Mouse (Mus musculus) stomach, postnatal 0 days (tissue): ENCODE data around the gene Krtap9-3. TPM values are rescaled to one million over a fixed set of nuclear protein-coding genes. Genes with fewer than 3 reads are reported as not detected.

Source experiments
- ATAC-seq: fragments of 200-750 bp; cut with Nextera tagmentation; 2 replicates; pipeline ENCODE4 v1.8.0; 2017; ENCODE audit not compliant: low FRiP score, low TSS enrichment
- DNase-seq: peaks from one replicate; pipeline ENCODE4 v3.0.0-alpha.2; 2016; ENCODE audit warnings: low spot score
- H3K27ac ChIP-seq: fragments of 300-500 bp; sonication (generic); replicated peaks from 2 replicates; pipeline ENCODE4 v1.5.1; 2014; ENCODE audit warnings: mild to moderate bottlenecking, control low read depth
- H3K27me3 ChIP-seq: fragments of 300-500 bp; sonication (generic); 2 replicates; pipeline ENCODE4 v1.6.1; 2014; ENCODE audit warnings: low read length; ENCODE audit not compliant: control insufficient read depth, insufficient read depth
- H3K36me3 ChIP-seq: fragments of 300-500 bp; sonication (generic); 2 replicates; pipeline ENCODE4 v1.6.1; 2014; ENCODE audit warnings: low read length, mixed read lengths; ENCODE audit not compliant: control insufficient read depth, insufficient read depth
- H3K4me1 ChIP-seq: fragments of 300-500 bp; sonication (generic); replicated peaks from 2 replicates; pipeline ENCODE4 v1.6.1; 2014; ENCODE audit warnings: antibody characterized with exemption; ENCODE audit not compliant: control insufficient read depth, insufficient read depth
- H3K4me2 ChIP-seq: fragments of 300-500 bp; sonication (generic); replicated peaks from 2 replicates; pipeline ENCODE4 v1.6.1; 2014; ENCODE audit warnings: low read depth, mild to moderate bottlenecking, control low read depth, moderate library complexity
- H3K4me3 ChIP-seq: fragments of 300-500 bp; sonication (generic); 2 replicates; pipeline ENCODE4 v1.5.1; 2014; ENCODE audit warnings: low read depth, low read length, control low read depth
- H3K9ac ChIP-seq: fragments of 300-500 bp; sonication (generic); 2 replicates; pipeline ENCODE4 v1.6.1; 2014; ENCODE audit warnings: mild to moderate bottlenecking, low read length, control low read depth, mixed read lengths
- H3K9me3 ChIP-seq: fragments of 300-500 bp; sonication (generic); 2 replicates; pipeline ENCODE4 v1.6.1; 2016; ENCODE audit warnings: low read length; ENCODE audit not compliant: control insufficient read depth
- CTCF ChIP-seq: IDR thresholded peaks from 2 replicates; pipeline ENCODE4 v1.5.1; 2016; ENCODE audit warnings: antibody characterized with exemption, low read depth, mild to moderate bottlenecking, moderate library complexity
- EP300 ChIP-seq: optimal IDR thresholded peaks from 2 replicates; pipeline ENCODE3; 2016; ENCODE audit warnings: antibody characterized with exemption
- WGBS: fragments of 180-500 bp; shearing (Covaris S2); extraction: QIAGEN DNeasy Blood & Tissue Kit; methylation state at CpG from one replicate; pipeline ENCODE4 v1.1.7; 2014; 5-methylcytosine and 5-hydroxymethylcytosine counted together
- polyA plus RNA-seq: library from polyadenylated mRNA; unstranded; fragments of >200 nt; fragmentation: Nextera tagmentation; extraction: Ambion mirVana; gene quantifications from 2 replicates; pipeline ENCODE4 v1.2.1, GENCODE M21; 2015

The Krtap9-3 gene
- polyA plus RNA-seq, 1 experiment from 2014 or later, result not detected

DNA sequence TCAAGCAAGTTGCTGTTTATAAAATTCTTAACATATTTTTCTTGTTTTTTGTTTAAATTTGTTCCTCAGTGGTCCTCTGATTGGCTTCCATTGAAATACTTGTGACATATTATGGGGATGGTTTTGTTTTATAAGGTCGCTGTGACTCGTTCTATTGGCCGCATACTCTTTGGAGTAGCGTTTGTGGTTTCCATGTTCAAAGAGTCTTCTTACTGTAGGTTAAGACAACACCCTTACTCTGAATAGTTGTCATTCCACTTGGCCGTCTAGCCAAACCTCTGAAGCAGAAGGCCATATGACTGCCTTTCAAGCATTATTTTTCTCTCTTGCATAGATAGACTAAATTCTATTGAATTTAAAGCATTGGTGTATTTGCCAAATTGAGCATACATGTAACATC is 16.9 kb downstream of the Krtap9-3 start:
- WGBS, result 86% methylated on average over 5 of the region's 5 CpGs
- ATAC-seq, result no peak
- Histone ChIP-seq H3K4me3 (no peak overlapping the region), H3K9me3 (no peaks in the 10 kb centered on the region), H3K27me3 (no peaks in the 10 kb centered on the region), H3K4me2 (no peak overlapping the region), H3K36me3 (no peaks in the 10 kb centered on the region), H3K4me1 (no peaks in the 10 kb centered on the region), H3K27ac (no peak overlapping the region), H3K9ac (no peak overlapping the region)
- DNase-seq, result no peak
- TF ChIP-seq EP300 (no peak), CTCF (no peak)

DNA sequence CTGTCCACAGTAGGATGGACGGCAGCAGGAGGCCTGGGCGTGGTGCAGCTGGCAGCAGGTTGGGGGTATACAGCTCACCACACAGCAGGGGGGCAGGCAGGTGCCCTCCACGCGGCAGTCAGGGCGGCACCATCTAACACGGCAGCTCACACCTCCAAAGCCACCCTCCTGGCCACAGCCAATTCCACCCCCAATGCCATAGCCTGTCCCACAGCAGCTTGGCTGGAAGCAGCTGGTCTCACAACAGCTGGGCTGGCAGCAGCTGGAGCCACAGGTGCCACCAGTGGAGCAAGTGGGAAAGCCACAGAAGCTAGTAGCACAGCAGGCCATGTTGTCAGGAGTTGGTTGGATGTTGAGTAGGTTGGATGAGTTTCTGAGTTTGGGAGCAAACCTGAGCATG is 17.3 kb downstream of the Krtap9-3 start, which contains the start of gene Krtap1-5:
Krtap1-5 (minus strand) TSS at position 381 of the 400 bp plus-strand sequence.
- no peak for ATAC-seq
- WGBS, result 83% methylated on average over 6 of the region's 6 CpGs
- H3K9me3 ChIP-seq, result no peaks in the 10 kb centered on the region

DNA sequence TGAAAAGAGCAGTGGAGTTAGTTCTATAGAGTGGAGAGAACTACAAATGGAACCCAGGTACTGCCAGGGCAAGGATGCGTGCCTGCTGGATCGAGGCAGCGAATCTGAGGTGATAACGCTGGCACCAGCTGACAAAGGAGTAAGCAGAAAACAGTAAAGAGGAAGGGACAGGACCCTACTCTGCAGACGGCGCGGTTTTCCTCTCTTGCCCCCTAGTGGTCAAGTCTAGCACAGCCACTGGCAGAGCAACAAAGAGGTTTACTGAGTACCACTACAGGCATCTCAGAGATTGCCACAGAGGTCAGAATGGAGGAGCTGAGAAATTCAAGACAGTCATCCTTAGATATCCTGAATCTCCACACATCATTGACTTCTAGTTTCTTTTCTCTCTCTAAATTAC is 23.8 kb downstream of the Krtap9-3 start:
- Histone ChIP-seq H3K9ac (no peak overlapping the region), H3K4me2 (peak overlapping the region; percentile 38), H3K27me3 (no peaks in the 10 kb centered on the region), H3K4me1 (no peaks in the 10 kb centered on the region), H3K9me3 (no peaks in the 10 kb centered on the region), H3K4me3 (no peak overlapping the region), H3K27ac (no peak overlapping the region), H3K36me3 (no peaks in the 10 kb centered on the region)
- DNase-seq (peak; percentile 80), ATAC-seq (peak; percentile 68; the same call in 1 of the 2 replicates)
- WGBS, result 2% methylated on average over 7 of the region's 7 CpGs
- TF ChIP-seq CTCF (peak; percentile 95), EP300 (no peak)

More for the DNA sequence above, 17.3 kb downstream of the Krtap9-3 start, which contains the start of gene Krtap1-5:
- Histone ChIP-seq H3K4me3 (no peak within 1 kb of the TSS), H3K4me2 (no peak within 1 kb of the TSS), H3K36me3 (no peaks in the 10 kb centered on the region), H3K27ac (no peak within 1 kb of the TSS), H3K4me1 (no peaks in the 10 kb centered on the region), H3K9ac (no peak within 1 kb of the TSS), H3K27me3 (no peaks in the 10 kb centered on the region)
- TF ChIP-seq CTCF, result no peak
- TF ChIP-seq EP300, result no peak
- no peak for DNase-seq

DNA sequence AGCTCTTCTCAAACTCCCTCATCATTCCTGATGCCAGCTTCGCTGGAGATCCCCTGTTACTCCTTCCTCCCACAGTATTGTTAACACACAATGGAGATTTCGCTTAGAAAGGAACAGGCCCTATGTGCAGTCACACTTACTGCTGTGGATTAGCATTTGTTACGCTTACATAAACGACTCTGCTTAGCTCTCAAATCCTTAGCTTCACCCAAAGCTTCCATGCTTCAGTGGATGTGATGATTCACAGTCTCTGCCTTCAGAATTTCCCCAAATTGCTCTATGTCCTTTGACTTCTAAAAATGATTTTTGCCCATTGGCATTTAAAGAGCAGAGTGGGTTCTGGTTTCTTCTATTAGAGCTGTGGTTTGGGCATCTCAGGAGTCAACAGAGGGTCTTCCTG is 24.7 kb downstream of the Krtap9-3 start:
- no peak for ATAC-seq
- H3K27ac ChIP-seq, result no peak overlapping the region
- no peak overlapping the region for H3K9ac ChIP-seq
- no peaks in the 10 kb centered on the region for H3K36me3 ChIP-seq
- TF ChIP-seq EP300 (no peak), CTCF (no peak)
- 55% methylated on average over 4 of the region's 4 CpGs for WGBS
- no peak overlapping the region for H3K4me3 ChIP-seq
- no peaks in the 10 kb centered on the region for H3K4me1 ChIP-seq
- no peaks in the 10 kb centered on the region for H3K9me3 ChIP-seq
- no peaks in the 10 kb centered on the region for H3K27me3 ChIP-seq
- no peak for DNase-seq
- no peak overlapping the region for H3K4me2 ChIP-seq

DNA sequence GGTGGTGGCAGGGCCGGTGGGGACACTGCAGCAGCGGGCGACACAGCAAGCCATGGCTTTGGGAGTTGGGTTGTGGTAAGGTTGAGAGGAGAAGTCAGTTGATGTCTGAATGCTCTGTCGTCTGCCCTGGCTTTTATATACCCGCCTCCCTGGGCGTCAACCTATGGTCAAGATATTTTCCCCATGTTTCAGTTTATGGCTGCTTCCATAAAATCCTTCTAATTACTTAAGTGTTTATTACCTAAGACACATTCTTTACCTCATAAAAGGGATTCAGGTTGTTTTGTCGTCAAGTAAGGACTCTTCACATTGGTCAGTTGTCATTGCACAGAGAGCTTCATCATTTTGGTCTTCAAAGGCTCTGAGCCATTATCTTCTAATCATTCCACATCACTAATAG is 31.4 kb downstream of the Krtap9-3 start, which contains the start of gene Krtap3-1:
Krtap3-1 (minus strand) TSS at position 101 of the 400 bp plus-strand sequence.
- no peaks in the 10 kb centered on the region for H3K36me3 ChIP-seq
- ATAC-seq, result no peak
- H3K9me3 ChIP-seq, result no peaks in the 10 kb centered on the region
- no peaks in the 10 kb centered on the region for H3K4me1 ChIP-seq
- no peak within 1 kb of the TSS for H3K4me3 ChIP-seq
- no peak for DNase-seq
- no peak within 1 kb of the TSS for H3K9ac ChIP-seq
- no peak within 1 kb of the TSS for H3K4me2 ChIP-seq
- 91% methylated on average over 7 of the region's 7 CpGs for WGBS
- H3K27me3 ChIP-seq, result no peaks in the 10 kb centered on the region
- no peak within 1 kb of the TSS for H3K27ac ChIP-seq
- no peak for TF ChIP-seq CTCF
- TF ChIP-seq EP300, result no peak

DNA sequence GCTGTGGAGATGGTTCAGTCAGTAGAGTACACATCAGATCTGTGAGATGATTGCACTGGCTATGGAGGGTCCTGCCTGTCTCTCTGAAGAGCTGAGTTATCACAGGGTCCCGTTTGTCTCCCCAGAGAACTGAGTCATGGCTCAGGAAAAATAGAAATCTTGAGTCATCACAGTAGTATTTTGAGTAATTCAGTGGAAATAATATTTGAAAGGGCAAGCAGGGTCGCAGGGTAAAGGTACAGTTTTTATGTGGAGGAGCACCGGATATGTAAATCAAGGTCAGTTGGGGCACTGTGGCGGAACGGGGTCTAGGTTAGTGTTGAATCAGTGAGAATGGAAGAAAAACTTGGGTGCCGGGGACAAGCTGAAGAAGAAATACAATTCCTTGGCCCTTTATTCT is 35.3 kb downstream of the Krtap9-3 start:
- TF ChIP-seq CTCF (no peak), EP300 (no peak)
- no peak for DNase-seq
- 79% methylated on average over 6 of the region's 6 CpGs for WGBS

More for the DNA sequence above, 35.3 kb downstream of the Krtap9-3 start:
- H3K9me3 ChIP-seq, result no peaks in the 10 kb centered on the region
- H3K4me3 ChIP-seq, result no peak overlapping the region
- H3K4me1 ChIP-seq, result no peaks in the 10 kb centered on the region
- ATAC-seq, result no peak
- H3K4me2 ChIP-seq, result no peak overlapping the region
- H3K27me3 ChIP-seq, result no peaks in the 10 kb centered on the region
- no peak overlapping the region for H3K27ac ChIP-seq
- no peak overlapping the region for H3K9ac ChIP-seq
- no peaks in the 10 kb centered on the region for H3K36me3 ChIP-seq
